Mouse (Mus musculus): Measurements from ENCODE around the gene Gcm2.
A peak's percentile ranks its signal among the peaks of the same experiment; 100 is the strongest.

Gcm2 gene

GRCm38 (mm10) chr13:41079859-41080258 is 31.0 kb downstream of the Gcm2 start:
- no peak for DNase-seq (ENCODE audit: low spot score in 2 of 2)

- DNase-seq (ENCODE audit: low spot score in 2 of 2), result peak; percentile 70 to 76
Observed at GRCm38 (mm10) chr13:41079421-41079780, 31.4 kb downstream of the Gcm2 start, which contains the start of gene Mak. Gene Mak, minus strand, starts transcription at chr13:41079706.

GRCm38 (mm10) chr13:41078690-41079420 is 32.0 kb downstream of the Gcm2 start:
- no peak for DNase-seq (ENCODE audit: low spot score in 2 of 2)

- DNase-seq (ENCODE audit: low spot score in 2 of 2), result no peak
Observed at GRCm38 (mm10) chr13:41077921-41078320, 32.9 kb downstream of the Gcm2 start.

GRCm38 (mm10) chr13:41073819-41074218 is 37.0 kb downstream of the Gcm2 start:
- DNase-seq (ENCODE audit: low spot score in 2 of 2), result no peak

- DNase-seq (ENCODE audit: low spot score in 2 of 2), result no peak
Observed at GRCm38 (mm10) chr13:41071617-41072016, 39.2 kb downstream of the Gcm2 start.

- no peak for DNase-seq (ENCODE audit: low spot score in 2 of 2)
Observed at GRCm38 (mm10) chr13:41067618-41068017, 43.2 kb downstream of the Gcm2 start.

GRCm38 (mm10) chr13:41051965-41052364 is 58.9 kb downstream of the Gcm2 start:
- DNase-seq (ENCODE audit: low spot score in 2 of 2), result no peak
